Mouse (Mus musculus) cerebellum, adult 18-20 months (tissue): ENCODE results near the gene Klf11.
A peak's percentile ranks its signal among the peaks of the same experiment; 100 is the strongest.
"Not testable (repeated sequence)": the region's sequence is repeated elsewhere in the genome, so short reads cannot be mapped to it uniquely, and the experiment has no call there.

Experiments
- DNase-seq, 2 experiments: peaks; one replicate each; pipeline ENCODE4 v3.0.0; 2021

Gene Klf11

DNA sequence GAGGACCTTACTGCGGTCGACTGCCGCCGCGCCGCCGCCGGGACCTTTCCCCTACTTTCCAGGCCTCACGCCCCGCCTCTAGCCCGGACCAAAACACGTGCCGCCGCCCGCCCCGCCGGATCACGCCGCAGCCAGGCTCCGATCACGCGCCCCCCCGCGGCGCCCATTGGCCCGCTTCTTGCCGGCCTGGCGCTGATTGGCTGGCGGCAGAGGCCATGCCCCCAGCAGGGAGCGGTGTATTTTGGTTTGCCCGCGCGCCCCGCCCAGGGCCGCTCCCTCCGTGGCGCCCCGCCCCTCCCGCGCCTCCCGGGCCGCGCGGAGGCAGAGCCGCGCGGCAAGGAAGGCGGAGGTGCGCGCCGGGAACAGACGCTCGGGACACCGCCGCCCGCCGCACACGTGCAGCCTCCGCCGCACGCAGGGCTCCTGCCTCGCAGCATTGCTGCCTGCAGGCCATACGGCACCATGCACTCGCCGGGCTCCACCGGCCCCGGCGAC is at the start of gene Klf11:
Gene Klf11 (plus strand): TSS at position 212 of the 495 bp plus-strand sequence.
- peak; percentile 94 to 98 for DNase-seq

DNA sequence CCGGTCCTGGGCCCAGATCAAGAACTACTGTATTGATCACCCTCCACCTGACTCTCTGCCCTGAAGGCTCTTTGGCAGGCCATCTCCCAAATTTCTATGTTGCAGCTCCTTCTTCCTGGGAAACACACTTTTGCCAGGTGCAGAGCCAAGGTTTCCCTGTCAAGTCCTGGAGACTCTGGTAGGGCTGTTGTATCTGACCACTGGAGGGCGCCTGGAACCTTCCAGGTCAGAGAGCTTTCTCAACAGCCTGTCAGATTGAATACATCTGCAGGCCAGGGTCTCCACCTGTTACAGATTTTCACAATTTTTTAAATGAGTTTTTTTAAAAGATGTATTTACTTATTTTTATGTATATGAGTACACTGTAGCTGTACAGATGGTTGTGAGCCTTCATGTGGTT is 47.8 kb upstream of the Klf11 start:
- DNase-seq = peak; percentile 62 to 63

- no peak for DNase-seq
Measured at GRCm38 (mm10) chr12:24606166-24606565, 44.9 kb upstream of the Klf11 start.

DNA sequence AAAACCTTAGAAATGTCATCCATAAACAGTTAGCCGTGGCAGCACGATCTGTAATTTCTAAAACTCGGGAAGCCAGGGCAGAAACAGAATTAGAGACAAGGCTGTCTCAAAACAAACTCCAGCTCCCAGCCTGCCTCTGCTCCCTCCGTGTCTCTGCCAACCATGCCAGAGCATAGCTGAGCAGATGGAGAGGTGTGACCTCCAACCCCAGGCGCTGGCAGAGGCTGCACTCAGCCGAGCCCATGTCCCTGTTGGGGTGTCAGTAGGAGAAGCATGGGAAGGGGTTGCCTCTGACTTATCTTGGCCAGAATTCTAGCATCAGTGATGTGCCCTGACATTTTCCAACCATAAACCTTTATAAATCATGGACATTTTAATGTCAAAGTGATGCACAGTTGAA is 38.5 kb upstream of the Klf11 start:
- DNase-seq = no peak

- DNase-seq = no peak
Measured at GRCm38 (mm10) chr12:24614452-24615075, 36.5 kb upstream of the Klf11 start.

GRCm38 (mm10) chr12:24615140-24615539 is 35.9 kb upstream of the Klf11 start:
- DNase-seq = no peak

DNA sequence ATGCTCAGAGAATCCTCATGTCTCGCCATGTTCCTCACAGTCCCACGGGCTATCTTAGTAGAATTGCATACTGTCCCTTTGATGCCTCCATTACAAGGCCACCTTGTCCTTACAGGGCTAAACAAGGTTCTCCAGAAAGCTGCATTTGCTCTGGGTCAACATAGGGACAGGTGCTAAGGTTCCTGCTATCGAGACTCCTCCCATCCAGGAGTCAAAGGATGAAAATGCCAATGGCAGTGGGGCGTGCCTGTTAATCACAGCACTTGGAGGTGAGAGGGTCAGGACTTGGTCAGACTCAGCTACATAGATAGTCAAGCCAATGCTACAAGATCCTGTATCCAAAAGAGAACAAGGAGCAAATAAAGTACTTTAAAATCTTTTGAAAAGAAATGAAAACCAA is 31.6 kb upstream of the Klf11 start:
- DNase-seq = no peak

GRCm38 (mm10) chr12:24623486-24624251 is 27.4 kb upstream of the Klf11 start:
- no peak for DNase-seq

GRCm38 (mm10) chr12:24626401-24626800 is 24.7 kb upstream of the Klf11 start:
- DNase-seq = no peak

DNA sequence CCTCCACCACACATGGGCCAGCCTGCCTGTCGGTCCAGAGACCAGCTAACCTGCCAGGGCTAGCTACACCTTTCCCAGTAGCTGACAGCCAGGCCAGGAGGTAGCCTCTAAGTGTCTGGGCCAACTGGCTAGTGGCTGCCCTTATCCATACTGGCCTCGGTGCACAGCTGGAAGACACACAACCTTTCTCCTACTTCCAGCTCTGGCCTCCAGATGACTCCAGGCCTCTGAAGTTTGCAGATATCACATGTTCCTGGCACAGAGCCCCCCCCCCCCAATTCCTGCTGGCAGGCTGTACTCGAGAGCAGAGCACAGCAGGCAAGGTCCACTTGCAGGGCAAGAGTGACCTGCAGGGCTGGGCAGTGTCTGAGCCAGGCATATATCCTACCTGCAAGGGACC is 23.9 kb upstream of the Klf11 start:
- no peak for DNase-seq

DNA sequence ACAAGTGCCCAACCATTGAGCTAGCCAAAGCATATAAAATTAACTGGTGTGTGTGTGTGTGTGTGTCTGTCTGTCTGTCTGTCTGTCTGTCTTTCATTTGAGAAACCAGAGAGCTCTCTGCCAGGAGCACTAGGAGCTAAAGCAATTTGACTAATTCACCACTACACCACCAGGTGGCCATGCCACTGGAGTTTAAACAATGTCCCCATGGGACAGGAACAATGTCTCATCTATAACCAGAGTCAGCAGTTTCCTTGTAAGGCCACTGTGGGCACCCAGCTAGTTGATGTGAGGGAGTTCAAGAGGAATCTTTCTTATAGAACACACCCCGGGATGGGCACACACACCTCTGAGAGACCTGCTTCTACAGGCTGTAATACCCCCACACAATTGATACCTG is 20.9 kb upstream of the Klf11 start:
- no peak for DNase-seq

DNA sequence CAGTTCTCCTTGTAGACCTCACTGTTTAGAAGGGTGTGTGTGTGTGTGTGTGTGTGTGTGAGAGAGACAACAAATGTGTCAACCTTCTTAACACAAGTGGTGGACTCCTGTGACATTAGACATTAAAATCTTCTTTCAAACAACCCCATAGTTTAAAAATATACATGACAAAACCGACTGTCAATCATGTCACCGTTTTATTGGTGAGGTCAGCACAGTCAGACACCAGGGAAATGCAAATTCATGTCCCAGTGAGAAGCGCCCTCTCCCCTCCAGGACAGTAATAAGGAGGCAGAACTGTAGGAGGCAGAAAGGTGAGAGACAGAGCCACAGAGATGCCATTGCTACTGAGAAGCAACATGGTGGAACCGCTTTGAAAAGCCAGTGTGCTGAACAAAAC is 18.7 kb upstream of the Klf11 start:
- DNase-seq = no peak

DNA sequence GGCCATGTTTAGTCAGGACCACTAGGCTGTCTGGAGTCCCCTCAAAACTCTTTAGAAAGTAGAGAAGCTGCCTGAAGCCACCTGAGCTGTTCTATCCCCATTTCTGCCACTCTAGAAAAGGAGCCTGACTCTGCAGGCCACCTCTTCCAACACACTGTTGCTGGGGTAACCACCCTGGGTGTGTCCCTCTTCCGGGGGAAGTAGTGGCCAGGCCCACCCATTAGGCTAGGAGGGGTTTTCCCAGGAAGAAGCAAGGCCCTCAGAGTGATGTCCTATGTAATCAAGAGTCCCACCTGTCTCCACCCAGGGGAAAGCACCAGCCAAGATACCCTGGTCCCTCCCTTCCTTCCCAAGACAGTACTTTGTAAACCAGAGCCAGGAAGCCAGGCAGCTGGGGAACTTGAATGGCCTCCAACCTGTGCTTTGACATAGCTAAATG is 17.3 kb upstream of the Klf11 start:
- DNase-seq = no peak

- no peak for DNase-seq
Measured at GRCm38 (mm10) chr12:24634212-24634611, 16.9 kb upstream of the Klf11 start.

DNA sequence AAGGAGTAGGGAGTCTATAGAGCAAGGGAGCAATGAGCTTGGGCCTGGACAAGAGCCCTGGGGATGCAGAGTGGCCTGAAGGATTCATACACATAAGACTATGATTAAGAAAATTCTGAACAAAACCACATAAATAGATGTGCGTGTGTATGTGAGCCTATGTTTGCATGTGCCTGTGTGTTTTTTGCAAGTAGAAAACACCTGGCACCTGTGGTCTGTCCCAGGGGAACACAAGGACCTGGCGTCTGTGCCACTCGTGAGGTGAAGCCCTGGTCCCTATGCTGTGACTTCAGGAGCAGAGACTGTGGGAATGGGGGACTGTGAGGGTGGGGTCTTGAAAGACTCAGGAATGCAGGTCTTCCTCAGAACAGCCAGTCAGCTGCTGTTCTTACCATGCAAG is 16.4 kb upstream of the Klf11 start:
- DNase-seq = no peak

- not testable (repeated sequence) for DNase-seq
Measured at GRCm38 (mm10) chr12:24638787-24639186, 12.3 kb upstream of the Klf11 start.

- peak; percentile 64 to 67 for DNase-seq
Measured at GRCm38 (mm10) chr12:24642370-24642802, 8.7 kb upstream of the Klf11 start.

DNA sequence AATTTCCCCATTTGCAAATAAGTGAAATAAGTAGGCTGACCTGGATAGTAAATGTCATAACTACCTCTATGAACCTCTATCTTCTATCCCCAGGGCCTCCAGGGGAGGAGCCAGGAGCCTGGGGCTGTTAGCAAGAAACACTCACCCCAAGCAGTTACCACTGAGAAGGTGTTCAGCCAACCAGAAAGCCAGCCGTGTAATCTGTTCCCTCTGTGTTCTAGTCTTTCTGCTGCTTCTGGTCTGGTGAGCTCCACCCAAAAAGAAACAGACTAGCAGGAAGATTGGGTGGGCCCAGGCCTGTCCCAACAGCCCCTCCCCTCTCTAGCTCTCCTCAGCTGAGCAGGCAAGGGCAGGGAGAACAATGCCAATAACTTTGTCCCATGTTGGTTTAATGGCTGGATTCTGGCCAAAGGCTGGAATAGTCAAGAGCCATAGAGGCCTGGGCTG is 6.9 kb upstream of the Klf11 start:
- DNase-seq = no peak

DNA sequence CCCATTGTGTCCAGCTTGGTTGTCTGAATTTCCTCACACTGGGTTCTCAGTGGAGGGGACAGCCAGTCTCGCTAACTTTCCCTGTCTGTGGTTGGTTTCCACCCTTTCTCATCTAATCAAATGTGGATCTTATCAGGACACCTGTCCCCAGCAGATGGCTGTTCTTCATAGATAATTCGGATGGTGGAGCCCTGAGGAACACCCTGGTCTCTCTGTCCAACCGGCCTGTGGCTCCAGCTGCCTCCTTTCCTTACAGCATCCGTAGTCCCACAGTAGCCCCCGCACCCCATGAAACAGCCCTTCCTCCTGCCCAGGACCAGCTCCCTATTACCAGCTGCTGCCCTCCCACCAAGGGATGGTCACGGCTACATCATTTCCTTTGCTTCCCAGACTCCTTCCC is 5.2 kb upstream of the Klf11 start:
- no peak for DNase-seq

- no peak for DNase-seq
Measured at GRCm38 (mm10) chr12:24648094-24648493, 3.0 kb upstream of the Klf11 start.

DNA sequence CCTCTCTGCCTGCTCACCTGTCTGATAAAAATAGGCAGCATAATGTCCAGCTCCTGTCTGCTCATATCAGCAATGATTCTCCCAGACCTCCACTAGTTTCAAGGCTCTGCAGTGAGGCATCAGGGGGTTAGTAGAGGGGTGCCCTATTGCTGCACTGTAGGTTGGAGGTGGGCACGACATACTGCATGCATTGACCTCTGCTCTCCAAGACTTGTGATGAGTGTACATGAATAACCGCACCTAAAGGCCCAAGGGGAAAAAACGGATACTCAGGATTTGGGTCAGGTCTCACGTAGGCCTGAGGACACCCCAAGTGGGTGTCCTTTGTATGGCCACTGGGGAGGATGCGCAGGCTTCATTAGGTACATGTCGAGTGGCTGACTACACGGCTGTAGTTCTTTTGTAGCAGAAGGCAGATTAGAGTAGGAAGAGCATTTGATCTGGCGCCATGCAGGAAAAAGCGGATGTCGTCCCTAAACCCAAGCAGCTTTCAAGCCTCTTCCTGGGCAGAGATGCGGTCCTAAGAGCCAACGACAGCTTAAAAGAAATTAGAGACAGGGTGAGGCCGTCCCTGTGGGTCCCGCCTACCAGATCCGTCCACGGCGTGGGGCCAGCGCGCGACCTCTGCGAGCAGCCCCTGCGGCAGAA is 535 bp upstream of the Klf11 start:
- DNase-seq = no peak

DNA sequence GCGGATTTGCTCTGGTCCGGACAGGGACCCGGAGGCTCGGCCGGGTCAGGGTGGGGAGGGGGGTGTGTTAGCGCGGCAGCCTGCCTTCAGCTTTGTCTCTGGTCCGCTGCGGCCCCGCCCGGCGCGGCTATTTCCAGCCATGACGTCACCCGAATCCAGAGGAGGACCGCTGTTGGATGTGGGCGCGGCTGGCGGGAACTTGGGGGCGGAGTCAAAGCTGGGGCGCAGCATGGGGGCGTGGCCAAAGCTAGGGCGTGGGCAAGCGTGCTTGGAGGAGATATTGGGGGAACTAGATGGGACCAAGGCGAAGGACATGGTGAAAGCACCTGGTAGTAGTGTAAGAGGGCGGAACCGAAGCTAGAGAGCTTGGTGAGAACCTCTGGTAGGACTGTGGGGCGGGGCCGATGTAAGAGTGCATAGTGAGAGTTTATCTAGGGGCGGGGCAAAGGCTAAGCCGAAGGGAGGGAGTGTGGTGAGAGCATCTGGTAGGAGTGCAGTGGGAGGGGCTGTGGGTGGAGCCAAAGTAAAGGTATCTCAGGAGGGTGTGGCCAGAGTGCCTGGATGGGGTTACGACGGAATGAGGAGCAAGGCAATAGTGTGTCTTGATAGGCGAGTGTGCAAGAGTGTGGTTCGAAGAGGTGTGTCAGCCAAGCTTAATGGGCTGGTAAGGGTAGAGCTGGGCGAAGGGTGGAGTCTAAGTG is 718 bp downstream of the Klf11 start:
- DNase-seq = peak; percentile 83 to 86
